Mouse (Mus musculus): ENCODE results near the gene Nono. TPM values are rescaled to one million over a fixed set of nuclear protein-coding genes. Genes with fewer than 3 reads are reported as not detected.

The Nono gene
- polyA plus RNA-seq, 2 experiments from 2014 or later: 348 to 429 TPM

- ATAC-seq: peak; percentile 61
These were observed 57.5 kb downstream of the Nono start for GRCm38 (mm10) chrX:101486487-101487152.

Other genes with a start within 250 kb of the Nono start
- 10 to 100 TPM; 42.7 to 57.1 TPM for gene Snx12, start 206.8 kb upstream of the Nono start, polyA plus RNA-seq (2017; shearing (Covaris generic))
- 1 to 10 TPM; 4.8 to 6.0 TPM for gene Foxo4, start 174.8 kb upstream of the Nono start, polyA plus RNA-seq (2017; shearing (Covaris generic))
- gene Gm614, start 165.3 kb upstream of the Nono start, polyA plus RNA-seq (2017; shearing (Covaris generic)): 1 to 10 TPM; 1.7 to 2.9 TPM
- 1,000 to 10,000 TPM; 2,002 to 2,386 TPM for gene Il2rg, start 161.1 kb upstream of the Nono start, polyA plus RNA-seq (2017; shearing (Covaris generic))
- gene Gm20489, start 160.3 kb upstream of the Nono start, polyA plus RNA-seq (2017; shearing (Covaris generic)): under 1 TPM in 1 of 2 experiments, not detected in 1; 0.42 TPM
- 10 to 100 TPM; 72.2 to 98.1 TPM for gene Med12, start 155.3 kb upstream of the Nono start, polyA plus RNA-seq (2017; shearing (Covaris generic))
- under 1 TPM; 0.11 to 0.37 TPM for gene Nlgn3, start 130.2 kb upstream of the Nono start, polyA plus RNA-seq (2017; shearing (Covaris generic))
- not detected for gene Gjb1, start 52.9 kb upstream of the Nono start, polyA plus RNA-seq (2017; shearing (Covaris generic))
- 10 to 100 TPM; 13.1 to 21.1 TPM for gene Zmym3, start 8.5 kb upstream of the Nono start, polyA plus RNA-seq (2017; shearing (Covaris generic))
- gene Itgb1bp2, start 19.8 kb downstream of the Nono start, polyA plus RNA-seq (2017; shearing (Covaris generic)): 1 to 10 TPM in 1 of 2 experiments, under 1 TPM in 1; 0.98 to 1.2 TPM
- 10 to 100 TPM; 22.3 to 24.9 TPM for gene Taf1, start 103.4 kb downstream of the Nono start, polyA plus RNA-seq (2017; shearing (Covaris generic))
- gene Ogt, start 210.7 kb downstream of the Nono start, polyA plus RNA-seq (2017; shearing (Covaris generic)): 100 to 1,000 TPM; 178 to 203 TPM

All from CD4-positive, CD25-positive, alpha-beta regulatory T cell, adult 4 months (primary cell).